Mouse (Mus musculus) MEL (cell line): ENCODE data around the gene Cep63. TPM values are rescaled to one million over a fixed set of nuclear protein-coding genes. Genes with fewer than 3 reads are reported as not detected.

Experiments
- DNase-seq: peaks from one replicate; pipeline ENCODE4 v3.0.0; 2011; ENCODE audit warnings: low read depth, low spot score
- H3K27ac ChIP-seq: 2 replicates; pipeline ENCODE4 v1.5.1; 2012; ENCODE audit warnings: low read depth, mild to moderate bottlenecking, control low read depth, low read length, moderate library complexity; ENCODE audit not compliant: control insufficient read depth
- H3K27me3 ChIP-seq, 2 experiments: fragments of 150-350 bp in 1 of 2; sonication (generic) in 1 of 2; 2 replicates each; pipeline ENCODE4 v1.6.1; 2012; ENCODE audit warnings: low read length in 2 of 2, mild to moderate bottlenecking in 2 of 2, improper control_type of control experiment in 1 of 2, moderate library complexity in 1 of 2; ENCODE audit not compliant: insufficient read depth in 2 of 2, control insufficient read depth in 1 of 2
- H3K36me3 ChIP-seq, 2 experiments: 2 replicates each; pipeline ENCODE4 v1.6.1; 2012 to 2014; ENCODE audit warnings: low read length in 2 of 2, improper control_type of control experiment in 1 of 2, inconsistent platforms in 1 of 2, mild to moderate bottlenecking in 1 of 2; ENCODE audit not compliant: insufficient read depth in 2 of 2, control insufficient read depth in 1 of 2
- H3K4me1 ChIP-seq, 2 experiments: fragments of 150-350 bp in 1 of 2; sonication (generic) in 1 of 2; 2 replicates each; pipeline ENCODE4 v1.6.1; 2012; ENCODE audit warnings: low read length in 2 of 2, improper control_type of control experiment in 1 of 2, mild to moderate bottlenecking in 1 of 2; ENCODE audit not compliant: insufficient read depth in 2 of 2, control insufficient read depth in 1 of 2
- H3K4me3 ChIP-seq, 2 experiments: fragments of 150-350 bp in 1 of 2; sonication (generic) in 1 of 2; 2 replicates each; pipeline ENCODE4 v1.5.1; 2012; ENCODE audit warnings: low read depth in 2 of 2, low read length in 2 of 2, mild to moderate bottlenecking in 2 of 2, moderate library complexity in 2 of 2, control low read depth in 1 of 2, improper control_type of control experiment in 1 of 2; ENCODE audit not compliant: control insufficient read depth in 1 of 2, insufficient read depth in 1 of 2
- H3K79me2 ChIP-seq: 2 replicates; pipeline ENCODE4 v1.6.1; 2012; ENCODE audit warnings: mild to moderate bottlenecking, low read length, moderate library complexity; ENCODE audit not compliant: control insufficient read depth, poor library complexity, insufficient read depth
- H3K9ac ChIP-seq: 2 replicates; pipeline ENCODE4 v1.6.1; 2012; ENCODE audit warnings: low read depth, mild to moderate bottlenecking, control low read depth, low read length, moderate library complexity; ENCODE audit not compliant: control insufficient read depth, poor library complexity, severe bottlenecking
- H3K9me3 ChIP-seq: fragments of 150-350 bp; sonication (generic); replicated peaks from 2 replicates; pipeline ENCODE4 v1.6.1; 2012; ENCODE audit warnings: mild to moderate bottlenecking, low read length, improper control_type of control experiment, moderate library complexity; ENCODE audit not compliant: insufficient read depth
- BHLHE40 ChIP-seq: IDR thresholded peaks from 2 replicates; pipeline ENCODE4 v1.6.1; 2012; ENCODE audit warnings: low read depth, mild to moderate bottlenecking, inconsistent platforms, low read length, improper control_type of control experiment, borderline replicate concordance
- CHD1 ChIP-seq: IDR thresholded peaks from 2 replicates; pipeline ENCODE4 v1.6.1; 2012; ENCODE audit warnings: low read depth, mild to moderate bottlenecking, inconsistent platforms, low read length, improper control_type of control experiment
- CTCF ChIP-seq, 3 experiments: IDR thresholded peaks in 2 of 3; conservative IDR thresholded peaks in 1 of 3; 2 replicates each; pipeline ENCODE4 v1.5.1; 2011 to 2012; ENCODE audit warnings: low read length in 3 of 3, low read depth in 2 of 3, mild to moderate bottlenecking in 2 of 3, improper control_type of control experiment in 1 of 3, inconsistent platforms in 1 of 3, mixed read lengths in 1 of 3, moderate library complexity in 1 of 3; ENCODE audit not compliant: control insufficient read depth in 1 of 3, insufficient read depth in 1 of 3, poor library complexity in 1 of 3, severe bottlenecking in 1 of 3
- ELF1 ChIP-seq: IDR thresholded peaks from 2 replicates; pipeline ENCODE4 v1.6.1; 2014; ENCODE audit warnings: low read depth, mild to moderate bottlenecking, inconsistent platforms, low read length, improper control_type of control experiment, moderate library complexity
- EP300 ChIP-seq, 2 experiments: IDR thresholded peaks; 2 replicates each; pipeline ENCODE4 v1.6.1; 2011; ENCODE audit warnings: improper control_type of control experiment in 2 of 2, low read length in 2 of 2, low read depth in 1 of 2, mild to moderate bottlenecking in 1 of 2
- GATA1 ChIP-seq: IDR thresholded peaks from 2 replicates; pipeline ENCODE4 v1.6.1; 2011; ENCODE audit warnings: low read depth, low read length, improper control_type of control experiment
- HCFC1 ChIP-seq: IDR thresholded peaks from 2 replicates; pipeline ENCODE4 v1.6.1; 2012; ENCODE audit warnings: low read depth, mild to moderate bottlenecking, inconsistent platforms, low read length, improper control_type of control experiment, moderate library complexity
- JUND ChIP-seq: IDR thresholded peaks from 2 replicates; pipeline ENCODE4 v1.6.1; 2011; ENCODE audit warnings: low read depth, mild to moderate bottlenecking, improper control_type of control experiment, low read length
- KAT2A ChIP-seq: conservative IDR thresholded peaks from 2 replicates; pipeline ENCODE4 v1.6.1; 2012; ENCODE audit warnings: low read depth, low read length, improper control_type of control experiment, inconsistent platforms
- MEF2A ChIP-seq: IDR thresholded peaks from 2 replicates; pipeline ENCODE4 v1.6.1; 2014; ENCODE audit warnings: low read depth, mild to moderate bottlenecking, inconsistent platforms, low read length, improper control_type of control experiment; ENCODE audit not compliant: poor library complexity, insufficient replicate concordance, severe bottlenecking; ENCODE audit errors: extremely low read depth
- MXI1 ChIP-seq: IDR thresholded peaks from 2 replicates; pipeline ENCODE4 v1.6.1; 2011; ENCODE audit warnings: mild to moderate bottlenecking, low read depth, low read length, improper control_type of control experiment
- MYB ChIP-seq: IDR thresholded peaks from 2 replicates; pipeline ENCODE4 v1.6.1; 2011; ENCODE audit warnings: mild to moderate bottlenecking, low read depth, low read length, improper control_type of control experiment
- MYC ChIP-seq: IDR thresholded peaks from 2 replicates; pipeline ENCODE4 v1.6.1; 2011; ENCODE audit warnings: low read depth, mild to moderate bottlenecking, low read length, improper control_type of control experiment, moderate library complexity
- NELFE ChIP-seq: IDR thresholded peaks from 2 replicates; pipeline ENCODE4 v1.6.1; 2011; ENCODE audit warnings: low read depth, low read length, improper control_type of control experiment
- NRF1 ChIP-seq: IDR thresholded peaks from 2 replicates; pipeline ENCODE4 v1.6.1; 2014; ENCODE audit warnings: low read depth, mild to moderate bottlenecking, inconsistent platforms, low read length, improper control_type of control experiment, moderate library complexity; ENCODE audit not compliant: poor library complexity, insufficient read depth, severe bottlenecking
- POLR2A ChIP-seq, 2 experiments: IDR thresholded peaks; 2 replicates each; pipeline ENCODE4 v1.6.1; 2011 to 2012; ENCODE audit warnings: low read length in 2 of 2, mild to moderate bottlenecking in 2 of 2, control low read depth in 1 of 2, improper control_type of control experiment in 1 of 2, low read depth in 1 of 2, moderate library complexity in 1 of 2; ENCODE audit not compliant: control insufficient read depth in 1 of 2, insufficient read depth in 1 of 2, poor library complexity in 1 of 2
- RAD21 ChIP-seq: IDR thresholded peaks from 2 replicates; pipeline ENCODE4 v1.6.1; 2011; ENCODE audit warnings: mild to moderate bottlenecking, low read depth, low read length, improper control_type of control experiment
- SMC3 ChIP-seq: IDR thresholded peaks from 2 replicates; pipeline ENCODE4 v1.6.1; 2011; ENCODE audit warnings: low read depth, low read length, improper control_type of control experiment
- TAL1 ChIP-seq: IDR thresholded peaks from 2 replicates; pipeline ENCODE4 v1.6.1; 2012; ENCODE audit warnings: mild to moderate bottlenecking, inconsistent platforms, low read length, moderate library complexity, mixed read lengths
- TCF12 ChIP-seq: IDR thresholded peaks from 2 replicates; pipeline ENCODE4 v1.6.1; 2014; ENCODE audit warnings: low read depth, mild to moderate bottlenecking, inconsistent platforms, low read length, improper control_type of control experiment, moderate library complexity
- UBTF ChIP-seq: IDR thresholded peaks from 2 replicates; pipeline ENCODE4 v1.6.1; 2012; ENCODE audit warnings: low read depth, mild to moderate bottlenecking, inconsistent platforms, low read length, improper control_type of control experiment, moderate library complexity, borderline replicate concordance; ENCODE audit not compliant: insufficient read depth
- USF1 ChIP-seq: IDR thresholded peaks from 2 replicates; pipeline ENCODE4 v1.6.1; 2014; ENCODE audit warnings: low read depth, mild to moderate bottlenecking, inconsistent platforms, low read length, improper control_type of control experiment, moderate library complexity
- USF2 ChIP-seq, 2 experiments: IDR thresholded peaks; 2 replicates each; pipeline ENCODE4 v1.6.1; 2011 to 2012; ENCODE audit warnings: improper control_type of control experiment in 2 of 2, low read length in 2 of 2, borderline replicate concordance in 1 of 2, inconsistent platforms in 1 of 2, low read depth in 1 of 2, mild to moderate bottlenecking in 1 of 2; ENCODE audit not compliant: insufficient read depth in 1 of 2
- ZNF384 ChIP-seq: IDR thresholded peaks from 2 replicates; pipeline ENCODE4 v1.6.1; 2012; ENCODE audit warnings: low read depth, mild to moderate bottlenecking, inconsistent platforms, low read length, improper control_type of control experiment
- polyA plus RNA-seq, 2 experiments: library from polyadenylated mRNA; stranded (reverse) in 1 of 2; unstranded in 1 of 2; fragments of >175 nt in 1 of 2; fragments of >200 nt in 1 of 2; gene quantifications; 2 replicates each; pipeline versions ENCODE4 v1.2.1 to v1.2.4; 2012; ENCODE audit warnings: low replicate concordance in 2 of 2, low read depth in 1 of 2; ENCODE audit not compliant: insufficient read length in 2 of 2, insufficient read depth in 1 of 2, missing spikeins in 1 of 2
- total RNA-seq: library from RNA; depleted of rRNA; stranded (reverse); fragments of 300-350 nt; gene quantifications from 2 replicates; pipeline ENCODE4 v1.2.3, GENCODE M21; 2012

Cep63 gene
- total and polyA plus RNA-seq, 3 experiments, result 9.6 to 14.6 TPM; not detected in 1

DNA sequence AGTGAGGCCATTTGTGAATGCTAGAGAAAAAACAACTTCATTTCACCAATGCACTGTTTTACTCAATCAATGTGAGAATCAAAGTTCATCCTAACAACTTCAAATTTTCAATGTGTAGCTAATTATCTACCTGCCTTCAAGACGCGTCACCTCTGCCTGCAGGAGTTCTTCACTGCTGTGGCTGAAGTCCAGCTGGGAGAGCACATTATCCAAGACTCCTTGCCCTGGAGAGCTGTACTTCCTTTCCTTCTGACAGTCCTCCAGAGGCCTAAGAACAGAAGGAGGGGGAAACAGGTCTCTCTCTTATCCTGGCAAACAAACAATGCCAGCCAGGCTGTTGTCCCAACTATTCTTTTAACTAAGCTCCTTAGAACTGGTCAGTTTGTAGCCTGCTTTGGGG, 25.1 kb downstream of the Cep63 start:
- Histone ChIP-seq H3K4me3 (no peak overlapping the region), H3K27ac (no peak overlapping the region), H3K9me3 (no peaks in the 10 kb centered on the region), H3K27me3 (no peaks in the 10 kb centered on the region), H3K4me1 (no peaks in the 10 kb centered on the region), H3K9ac (no peak overlapping the region), H3K79me2 (no peaks in the 10 kb centered on the region), H3K36me3 (no peaks in the 10 kb centered on the region; a peak in 2 of 4 replicates)
- TF ChIP-seq CTCF (IDR thresholded peaks at IDR 0.05 in 2 of 3, conservative IDR thresholded peaks at IDR 0.05 in 1 of 3; ENCODE audit: control insufficient read depth in 1 of 3, insufficient read depth in 1 of 3, low read depth in 2 of 3, low read length in 3 of 3, poor library complexity in 1 of 3, severe bottlenecking in 1 of 3) (no peak), CHD1 (no peak), USF2 (IDR thresholded peaks at IDR 0.05; ENCODE audit: borderline replicate concordance in 1 of 2, insufficient read depth in 1 of 2, low read depth in 1 of 2, low read length in 2 of 2) (no peak), USF1 (no peak), HCFC1 (no peak), NELFE (no peak), POLR2A (IDR thresholded peaks at IDR 0.05; ENCODE audit: control insufficient read depth in 1 of 2, insufficient read depth in 1 of 2, low read depth in 1 of 2, low read length in 2 of 2, poor library complexity in 1 of 2) (no peak), BHLHE40 (no peak), ZNF384 (no peak), TAL1 (no peak), TCF12 (no peak), MEF2A (no peak), KAT2A (no peak), SMC3 (no peak), ELF1 (no peak), MYC (no peak)
- DNase-seq, result no peak

DNA sequence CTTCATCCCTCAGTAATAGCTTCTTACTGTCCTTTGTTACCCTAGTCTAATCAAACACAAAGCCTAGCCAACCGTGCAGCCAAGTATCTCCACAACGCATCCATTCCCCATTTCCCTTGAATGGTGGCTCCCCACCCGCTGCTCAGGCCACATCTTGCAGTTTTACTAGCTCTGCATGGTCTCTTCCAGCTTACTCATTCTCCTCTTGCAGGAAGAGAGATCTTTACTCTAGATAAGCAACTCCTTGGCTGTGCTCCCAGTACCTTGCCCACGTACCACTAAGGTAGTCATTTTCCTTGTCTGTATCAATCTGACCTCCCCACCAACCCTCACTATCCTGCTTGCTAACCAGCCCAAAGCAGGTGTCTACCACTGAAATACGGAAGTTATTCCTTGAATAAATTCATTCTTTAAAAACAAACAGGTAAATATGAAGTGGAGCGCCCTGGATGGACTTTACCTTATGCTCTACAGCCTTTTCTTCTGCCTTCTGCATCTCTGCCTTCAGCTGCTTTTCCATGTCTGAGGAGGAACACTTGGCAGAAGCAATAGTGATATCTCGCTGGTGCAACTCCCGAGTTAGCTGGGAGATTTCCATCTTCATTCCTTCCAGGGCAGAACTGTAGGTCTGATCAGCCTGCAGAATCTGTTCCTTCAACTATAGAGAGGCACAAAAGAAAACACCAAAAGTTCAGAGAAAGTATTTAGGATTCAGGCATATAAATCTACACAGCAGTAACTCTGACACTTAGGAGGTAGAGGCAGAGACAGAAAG, 30.5 kb downstream of the Cep63 start:
- no peak overlapping the region for H3K27ac ChIP-seq
- peaks cover 2 to 10% of the 10 kb centered on the region in 2 experiments; a peak in 3 of 4 replicates for H3K36me3 ChIP-seq
- H3K4me1 ChIP-seq, result peaks cover 0 to 12% of the 10 kb centered on the region in 2 experiments; a peak in 1 of 4 replicates
- no peak for TF ChIP-seq USF2 (IDR thresholded peaks at IDR 0.05; ENCODE audit: borderline replicate concordance in 1 of 2, insufficient read depth in 1 of 2, low read depth in 1 of 2, low read length in 2 of 2)
- TF ChIP-seq UBTF, result no peak
- no peak for TF ChIP-seq JUND
- TF ChIP-seq RAD21, result no peak
- TF ChIP-seq NRF1, result no peak
- TF ChIP-seq TCF12, result 0 out of 2 replicates have a peak, but pooled peaks have one; percentile 0
- 0 out of 2 replicates have a peak, but pooled peaks have one; percentile 37 for TF ChIP-seq GATA1
- TF ChIP-seq EP300 (IDR thresholded peaks at IDR 0.05; ENCODE audit: low read depth in 1 of 2, low read length in 2 of 2), result peak; percentile 16 to 50; a peak in 3 of 4 replicates
- no peak for TF ChIP-seq NELFE
- TF ChIP-seq MXI1, result no peak
- no peak for TF ChIP-seq TAL1
- TF ChIP-seq MYB, result no peak
- H3K4me3 ChIP-seq, result no peak overlapping the region
- no peaks in the 10 kb centered on the region for H3K27me3 ChIP-seq
- H3K79me2 ChIP-seq, result no peaks in the 10 kb centered on the region
- H3K9me3 ChIP-seq, result no peaks in the 10 kb centered on the region
- DNase-seq, result peak; percentile 47
- no peak overlapping the region for H3K9ac ChIP-seq
